Mouse (Mus musculus): ENCODE data around the gene Nbea. TPM values are rescaled to one million over a fixed set of nuclear protein-coding genes. Genes with fewer than 3 reads are reported as not detected.

Gene Nbea
- polyA plus RNA-seq, 1 experiment: 3.4 TPM

DNA sequence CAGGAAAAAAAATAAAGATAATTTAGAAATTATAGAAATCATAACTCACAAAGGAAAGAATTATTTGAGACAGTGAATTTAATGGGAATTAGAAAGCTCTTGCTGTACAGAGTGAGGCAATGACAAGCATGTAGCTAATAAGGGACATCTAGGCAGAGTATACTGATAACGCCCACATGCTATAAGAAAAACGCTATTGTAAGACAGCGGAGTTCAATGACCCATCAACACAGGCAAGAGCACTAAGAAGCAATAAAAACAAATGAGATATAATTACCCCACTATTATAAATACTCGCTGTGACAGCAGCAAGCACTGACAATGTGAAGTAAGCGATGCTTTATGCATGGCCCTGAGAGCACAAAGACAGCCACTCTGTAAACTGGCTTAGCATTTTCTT lies 233.5 kb downstream of the Nbea start:
- no peak overlapping the region for H3K4me3 ChIP-seq (ENCODE audit: insufficient read depth, low read depth, low read length)
- no peaks in the 10 kb centered on the region for H3K4me1 ChIP-seq (ENCODE audit: control insufficient read depth, insufficient read depth, insufficient read length, low read length)

DNA sequence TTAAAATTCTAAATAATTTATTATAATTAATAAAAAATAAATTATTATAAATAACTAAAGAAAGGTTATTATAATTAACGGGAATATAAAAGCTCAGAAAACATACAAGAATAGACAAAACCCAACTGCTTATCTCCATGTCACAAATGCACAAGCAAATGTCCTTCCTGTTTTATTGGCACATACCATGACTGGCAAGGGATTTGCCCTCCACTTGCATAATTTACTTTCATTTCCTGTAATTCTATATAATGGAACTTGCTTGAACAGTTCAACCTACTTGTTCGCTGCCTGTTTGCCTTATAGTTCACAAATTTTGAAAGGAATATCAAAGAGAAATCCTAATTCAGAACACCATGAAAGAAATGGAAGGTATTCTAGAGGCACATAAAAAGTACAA lies 234.4 kb downstream of the Nbea start:
- no peak overlapping the region for H3K4me3 ChIP-seq (ENCODE audit: insufficient read depth, low read depth, low read length)
- H3K27ac ChIP-seq (replicated peaks; ENCODE audit: low read depth, low read length): no peak overlapping the region
- H3K4me1 ChIP-seq (ENCODE audit: control insufficient read depth, insufficient read depth, insufficient read length, low read length): no peaks in the 10 kb centered on the region

More for the DNA sequence above, 233.5 kb downstream of the Nbea start:
- no peak overlapping the region for H3K27ac ChIP-seq (replicated peaks; ENCODE audit: low read depth, low read length)

DNA sequence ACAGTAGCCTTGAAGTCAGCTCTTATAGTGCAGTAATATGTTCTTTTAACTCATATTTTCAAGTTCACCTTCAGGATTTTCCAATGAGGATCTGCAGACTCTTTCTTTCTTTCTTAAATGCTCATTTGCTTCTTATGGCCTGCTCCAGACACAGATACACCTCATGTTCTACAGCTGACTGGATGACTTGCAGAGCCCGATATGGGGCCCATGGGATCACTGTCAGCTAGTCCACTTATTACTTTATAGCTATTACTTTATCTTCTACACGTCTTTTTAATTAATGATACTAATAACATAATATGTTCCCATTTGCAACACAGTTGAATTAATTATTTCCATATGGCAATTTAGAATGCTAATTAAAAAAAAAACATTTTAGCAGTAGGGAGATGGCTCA lies 256.2 kb downstream of the Nbea start:
- Histone ChIP-seq H3K4me3 (ENCODE audit: insufficient read depth, low read depth, low read length) (no peak overlapping the region), H3K4me1 (ENCODE audit: control insufficient read depth, insufficient read depth, insufficient read length, low read length) (no peaks in the 10 kb centered on the region), H3K27ac (replicated peaks; ENCODE audit: low read depth, low read length) (no peak overlapping the region)

DNA sequence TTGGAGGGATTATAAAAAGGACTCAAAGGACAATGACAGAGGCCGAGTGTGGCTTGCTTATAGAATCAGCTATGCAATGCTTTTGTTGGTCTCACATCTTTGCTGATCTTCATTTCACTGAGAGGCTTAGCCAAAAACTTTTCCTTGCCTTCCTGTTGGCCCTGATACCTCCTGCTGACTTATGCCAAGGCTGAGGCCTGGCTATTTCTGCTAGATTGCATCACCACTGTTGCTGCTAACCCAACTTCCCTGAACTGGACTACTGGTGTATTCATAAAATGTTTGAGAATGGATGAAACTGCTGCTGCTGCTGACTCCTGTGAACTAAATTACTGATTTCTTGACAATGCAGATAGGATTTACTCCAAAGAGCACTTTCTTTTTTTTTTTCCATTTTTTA lies 274.2 kb downstream of the Nbea start:
- Histone ChIP-seq H3K27ac (replicated peaks; ENCODE audit: low read depth, low read length) (no peak overlapping the region), H3K4me1 (ENCODE audit: control insufficient read depth, insufficient read depth, insufficient read length, low read length) (no peaks in the 10 kb centered on the region), H3K4me3 (ENCODE audit: insufficient read depth, low read depth, low read length) (no peak overlapping the region)

DNA sequence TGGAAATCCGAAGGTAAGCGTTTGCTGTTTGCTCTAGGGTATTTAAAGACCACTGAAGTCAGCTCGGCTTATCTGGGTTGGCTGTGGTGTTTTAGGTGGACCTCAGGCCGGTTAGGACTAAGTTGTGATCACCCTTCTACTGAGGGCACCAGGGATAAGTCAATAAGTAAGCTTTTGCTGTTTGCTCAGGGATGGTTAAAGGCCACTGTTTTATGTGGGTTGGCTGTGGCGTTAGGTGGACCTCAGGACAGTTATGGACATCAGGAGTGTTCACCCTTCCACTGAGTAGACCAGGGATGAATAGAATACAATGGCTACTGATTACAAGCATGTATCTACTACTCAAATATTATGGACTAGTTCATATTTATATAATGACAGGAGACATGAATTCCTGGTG lies 292.9 kb downstream of the Nbea start:
- Histone ChIP-seq H3K27ac (replicated peaks; ENCODE audit: low read depth, low read length) (no peak overlapping the region), H3K4me3 (ENCODE audit: insufficient read depth, low read depth, low read length) (no peak overlapping the region), H3K4me1 (ENCODE audit: control insufficient read depth, insufficient read depth, insufficient read length, low read length) (no peaks in the 10 kb centered on the region)

DNA sequence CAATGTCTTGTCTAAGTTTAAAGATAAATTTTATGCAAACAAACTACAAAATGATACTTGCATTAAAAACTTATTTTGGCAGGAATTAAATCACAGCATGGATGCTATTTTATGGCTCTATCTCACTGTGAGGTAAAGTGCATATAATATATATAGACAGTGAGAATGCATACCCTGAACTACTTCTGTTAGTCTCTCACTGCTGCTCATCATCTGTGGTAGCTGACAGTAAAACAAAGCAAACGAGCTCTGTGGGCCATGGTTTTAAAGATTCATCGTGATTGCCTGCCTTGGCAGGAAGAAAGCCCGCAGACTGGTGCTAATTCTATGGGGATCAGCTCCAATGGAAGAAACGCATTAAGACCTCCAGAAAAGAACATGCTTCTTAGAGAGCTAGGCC lies 294.3 kb downstream of the Nbea start:
- H3K4me1 ChIP-seq (ENCODE audit: control insufficient read depth, insufficient read depth, insufficient read length, low read length): no peaks in the 10 kb centered on the region
- no peak overlapping the region for H3K4me3 ChIP-seq (ENCODE audit: insufficient read depth, low read depth, low read length)
- no peak overlapping the region for H3K27ac ChIP-seq (replicated peaks; ENCODE audit: low read depth, low read length)

DNA sequence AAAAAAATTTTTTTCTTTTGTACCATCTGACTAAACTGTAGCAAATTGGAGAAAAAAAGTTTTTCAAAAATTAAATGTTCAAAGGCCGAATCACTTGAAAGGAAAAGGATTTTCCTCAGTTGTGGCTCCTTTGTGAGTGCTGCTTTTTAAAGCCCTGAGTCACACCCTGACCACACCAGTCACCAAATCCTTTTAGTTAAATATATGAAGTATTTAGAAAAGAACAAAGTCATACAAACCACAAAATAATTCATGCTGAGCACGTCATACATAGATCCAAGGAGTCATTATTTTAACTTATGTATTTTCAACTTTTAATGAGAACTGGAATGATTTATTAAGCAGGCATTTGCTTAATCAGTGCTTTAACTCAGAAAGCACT lies 295.7 kb downstream of the Nbea start:
- Histone ChIP-seq H3K27ac (replicated peaks; ENCODE audit: low read depth, low read length) (no peak overlapping the region), H3K4me3 (ENCODE audit: insufficient read depth, low read depth, low read length) (no peak overlapping the region), H3K4me1 (ENCODE audit: control insufficient read depth, insufficient read depth, insufficient read length, low read length) (no peaks in the 10 kb centered on the region)

DNA sequence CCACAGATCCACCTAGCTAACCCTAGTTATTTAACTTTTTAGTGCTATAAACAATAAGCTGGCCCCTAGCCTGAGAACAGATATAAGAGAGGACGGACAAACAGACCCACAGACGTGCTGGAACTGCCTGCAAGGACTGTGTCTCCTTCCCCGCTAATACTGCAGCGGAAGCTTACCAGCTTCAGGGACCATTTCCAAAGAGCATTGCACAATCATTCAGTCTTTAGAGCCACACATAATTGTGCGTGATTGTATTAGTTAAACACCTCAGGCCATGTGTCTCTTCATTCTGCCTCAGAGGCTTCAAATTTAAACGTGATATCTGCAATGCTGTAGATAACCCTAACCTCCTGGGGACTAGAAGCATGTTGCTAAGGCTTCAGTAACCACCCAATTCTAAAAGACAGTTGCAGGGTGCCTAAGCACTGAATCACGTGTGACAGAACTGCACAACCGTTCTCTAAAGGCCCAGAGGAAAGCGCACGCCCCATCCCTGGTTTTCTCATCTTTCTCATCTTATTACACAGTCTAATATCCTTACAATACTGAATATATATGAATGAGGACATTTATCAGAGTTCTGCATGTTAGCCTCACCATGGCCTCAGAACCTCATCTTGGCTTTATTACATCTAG lies 296.2 kb downstream of the Nbea start:
- Histone ChIP-seq H3K27ac (replicated peaks; ENCODE audit: low read depth, low read length) (no peak overlapping the region), H3K4me3 (ENCODE audit: insufficient read depth, low read depth, low read length) (no peak overlapping the region), H3K4me1 (ENCODE audit: control insufficient read depth, insufficient read depth, insufficient read length, low read length) (no peaks in the 10 kb centered on the region)

DNA sequence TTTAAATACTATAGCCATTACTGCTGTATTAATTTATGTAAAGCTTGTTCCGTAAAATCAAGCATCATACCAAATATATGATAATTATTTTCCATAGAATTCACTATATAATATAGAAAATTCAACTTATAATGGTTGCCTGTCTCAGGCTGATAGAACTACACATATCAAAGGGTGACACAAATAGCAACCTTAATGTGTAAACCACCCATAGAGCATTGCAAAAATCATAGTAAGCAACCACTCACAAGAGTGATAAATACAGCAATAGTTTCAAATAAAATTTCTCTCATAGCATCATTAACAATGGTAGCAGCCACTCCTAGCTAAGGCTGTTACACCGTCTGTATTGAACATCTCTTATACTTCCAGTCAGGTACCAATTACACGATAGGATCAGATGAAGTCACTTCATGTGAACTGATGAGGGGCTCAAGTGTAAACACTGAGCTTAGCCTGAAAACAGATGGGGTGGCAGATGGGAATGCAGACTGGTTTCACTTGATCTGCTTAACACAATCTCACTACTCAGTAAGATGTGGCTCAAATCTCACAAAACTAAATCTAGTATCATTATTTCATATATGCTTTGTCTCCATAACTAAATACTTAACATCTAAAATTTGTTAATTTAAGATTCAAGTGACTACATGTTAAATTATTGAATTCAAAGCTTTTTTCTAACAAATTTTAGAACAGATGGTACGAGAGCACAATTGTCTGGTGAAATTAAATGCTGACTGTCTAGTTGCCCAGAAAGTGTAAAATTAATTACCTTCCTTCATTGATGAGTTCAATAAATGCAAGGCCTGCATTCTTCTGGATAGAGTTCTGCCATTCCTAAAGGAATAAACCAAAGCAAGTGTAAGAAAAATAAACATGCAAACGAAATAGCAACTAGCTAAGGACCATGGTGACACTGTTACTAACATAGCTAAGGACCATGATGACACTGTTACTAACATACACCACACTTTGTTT lies 310.3 kb downstream of the Nbea start:
- Histone ChIP-seq H3K27ac (replicated peaks; ENCODE audit: low read depth, low read length) (no peak overlapping the region), H3K4me3 (ENCODE audit: insufficient read depth, low read depth, low read length) (no peak overlapping the region), H3K4me1 (ENCODE audit: control insufficient read depth, insufficient read depth, insufficient read length, low read length) (no peaks in the 10 kb centered on the region)

DNA sequence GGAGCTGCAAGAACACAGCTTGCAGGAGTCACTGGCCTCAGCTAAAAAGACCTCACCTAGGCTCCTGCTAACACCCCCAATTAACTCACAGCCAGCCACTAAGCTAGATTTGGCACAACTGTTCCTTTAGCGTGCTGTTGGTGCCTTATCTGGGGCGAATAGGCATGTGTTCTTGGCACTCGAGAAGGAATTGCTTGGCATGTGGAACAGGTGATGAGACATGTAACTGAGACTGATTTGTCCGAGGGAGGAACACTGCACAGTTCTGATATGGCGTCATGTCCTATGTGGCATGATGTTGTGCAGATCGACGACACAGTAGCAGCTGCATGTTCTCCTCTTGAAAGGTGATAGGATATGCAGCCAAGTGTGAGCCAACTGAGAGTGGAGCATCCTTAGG lies 331.0 kb downstream of the Nbea start:
- Histone ChIP-seq H3K27ac (replicated peaks; ENCODE audit: low read depth, low read length) (no peak overlapping the region), H3K4me3 (ENCODE audit: insufficient read depth, low read depth, low read length) (no peak overlapping the region), H3K4me1 (ENCODE audit: control insufficient read depth, insufficient read depth, insufficient read length, low read length) (no peaks in the 10 kb centered on the region)

DNA sequence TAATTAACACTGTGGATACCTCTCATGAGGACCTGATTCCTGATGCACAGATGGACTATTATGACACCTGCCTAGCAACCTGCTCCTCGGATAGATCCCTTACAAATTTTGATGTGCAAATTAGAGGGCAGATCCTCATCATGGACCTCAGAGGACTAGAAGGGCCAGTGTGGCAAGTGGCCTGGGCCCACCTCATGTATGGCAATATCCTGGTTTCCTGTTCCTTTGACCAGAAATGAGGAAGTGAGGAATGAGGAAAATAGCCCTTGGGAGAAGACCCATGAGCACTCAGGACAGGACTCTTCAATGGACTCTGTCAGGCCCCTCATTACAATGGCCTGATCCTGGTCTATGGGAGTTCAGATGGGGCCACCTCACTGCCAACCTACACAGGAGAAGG lies 336.4 kb downstream of the Nbea start:
- Histone ChIP-seq H3K4me3 (ENCODE audit: insufficient read depth, low read depth, low read length) (no peak overlapping the region), H3K27ac (replicated peaks; ENCODE audit: low read depth, low read length) (no peak overlapping the region), H3K4me1 (ENCODE audit: control insufficient read depth, insufficient read depth, insufficient read length, low read length) (no peaks in the 10 kb centered on the region)

DNA sequence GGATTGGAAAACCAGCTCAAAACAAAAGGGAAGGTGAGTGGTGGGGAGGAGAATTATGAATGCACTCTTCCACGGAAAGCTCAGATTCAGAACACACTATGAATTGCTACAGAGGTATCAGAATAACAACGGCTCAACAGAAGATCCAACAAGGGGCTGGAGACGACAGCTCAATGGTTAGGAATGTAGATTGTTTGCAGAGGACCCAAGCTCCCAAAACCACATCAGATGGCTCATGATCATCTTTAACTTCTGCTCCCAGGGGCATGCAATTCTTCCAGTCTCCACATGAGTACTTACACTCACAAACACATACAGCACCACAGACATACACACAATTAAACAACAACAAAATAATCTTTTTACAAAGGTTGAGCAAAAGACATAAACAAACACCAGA lies 346.3 kb downstream of the Nbea start:
- Histone ChIP-seq H3K27ac (replicated peaks; ENCODE audit: low read depth, low read length) (no peak overlapping the region), H3K4me1 (ENCODE audit: control insufficient read depth, insufficient read depth, insufficient read length, low read length) (no peaks in the 10 kb centered on the region), H3K4me3 (ENCODE audit: insufficient read depth, low read depth, low read length) (no peak overlapping the region)

DNA sequence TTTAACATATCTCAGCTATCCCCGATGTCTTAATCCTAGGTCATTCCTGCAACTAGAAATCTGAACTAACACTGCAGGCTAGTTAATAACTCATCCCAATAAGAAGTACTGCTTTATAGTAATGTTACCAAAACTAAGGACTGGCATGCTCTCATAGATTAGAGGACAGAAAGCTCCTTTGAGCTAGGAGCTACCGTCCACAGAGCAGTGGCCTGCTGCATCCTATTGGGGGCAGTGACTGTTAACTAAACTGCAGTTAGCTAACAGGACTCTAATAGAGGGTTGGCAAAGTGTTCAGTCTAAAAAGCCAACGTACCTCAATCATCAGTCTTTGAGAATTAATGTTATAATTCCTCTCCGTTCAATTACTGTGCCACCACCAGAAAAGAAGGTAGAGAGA lies 348.3 kb downstream of the Nbea start:
- Histone ChIP-seq H3K4me3 (ENCODE audit: insufficient read depth, low read depth, low read length) (no peak overlapping the region), H3K27ac (replicated peaks; ENCODE audit: low read depth, low read length) (no peak overlapping the region), H3K4me1 (ENCODE audit: control insufficient read depth, insufficient read depth, insufficient read length, low read length) (no peaks in the 10 kb centered on the region)

DNA sequence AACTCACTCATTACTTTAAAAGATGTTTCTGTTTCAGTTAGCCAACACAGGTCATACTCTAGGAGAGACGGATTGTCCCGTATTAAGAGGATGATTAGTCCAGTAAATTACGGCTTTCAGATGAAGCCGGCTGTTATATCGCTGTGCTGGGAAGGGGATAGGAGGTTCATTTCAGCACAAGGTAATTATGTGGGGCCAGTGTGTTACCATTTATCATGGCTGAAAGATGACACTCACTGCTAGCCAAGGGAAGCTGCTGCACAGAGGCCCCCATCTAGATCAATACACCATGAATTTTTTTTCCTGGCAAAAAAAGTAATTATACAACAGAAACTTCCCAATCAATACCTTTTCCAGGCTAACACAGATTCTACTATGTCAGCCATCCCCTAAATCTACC lies 353.3 kb downstream of the Nbea start:
- Histone ChIP-seq H3K4me1 (ENCODE audit: control insufficient read depth, insufficient read depth, insufficient read length, low read length) (no peaks in the 10 kb centered on the region), H3K4me3 (ENCODE audit: insufficient read depth, low read depth, low read length) (no peak overlapping the region), H3K27ac (replicated peaks; ENCODE audit: low read depth, low read length) (no peak overlapping the region)

DNA sequence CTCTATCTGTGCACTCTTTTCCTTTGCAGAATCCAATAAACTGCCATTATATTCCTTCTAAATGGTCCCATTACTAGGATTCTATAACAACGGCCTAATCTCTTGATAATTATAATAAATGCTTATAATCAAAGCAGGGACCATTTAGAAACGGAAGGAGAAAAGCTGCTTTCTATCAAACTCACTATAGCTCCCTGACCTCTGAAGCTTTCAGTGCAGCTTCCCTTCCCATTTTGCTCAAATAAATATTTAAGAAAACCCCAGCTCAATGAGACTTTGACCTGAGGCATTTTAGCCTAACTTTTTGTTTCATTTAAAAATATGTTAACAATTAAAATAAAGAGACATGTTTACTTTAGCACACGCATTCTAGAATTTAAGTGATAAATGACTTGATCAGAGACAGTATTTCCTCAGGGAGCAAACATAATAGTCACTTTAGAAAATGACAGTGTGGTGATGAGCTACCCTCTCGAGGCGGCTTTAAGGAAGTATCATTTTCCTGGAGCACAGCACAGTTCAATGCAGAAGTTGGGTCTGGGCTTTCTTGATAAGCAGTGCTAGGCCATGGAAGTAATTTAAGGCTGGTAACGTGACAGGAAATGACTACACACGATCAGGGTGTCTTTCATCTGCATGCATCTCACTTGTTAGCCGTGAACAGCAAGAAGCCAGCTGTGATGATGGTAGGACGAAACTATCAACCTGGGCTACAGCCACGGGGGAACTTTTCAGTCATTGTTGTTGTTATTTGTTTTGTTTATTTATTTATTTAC lies 354.8 kb downstream of the Nbea start:
- Histone ChIP-seq H3K4me3 (ENCODE audit: insufficient read depth, low read depth, low read length) (no peak overlapping the region), H3K4me1 (ENCODE audit: control insufficient read depth, insufficient read depth, insufficient read length, low read length) (peaks cover 5% of the 10 kb centered on the region; the same call in 1 of the 2 replicates), H3K27ac (replicated peaks; ENCODE audit: low read depth, low read length) (no peak overlapping the region)
